Mouse (Mus musculus) forebrain, embryonic 10.5 days (tissue): ENCODE results near the gene Slc12a3. TPM values are rescaled to one million over a fixed set of nuclear protein-coding genes. Genes with fewer than 3 reads are reported as not detected.

Experiments
- DNase-seq: peaks from one replicate; pipeline ENCODE4 v3.0.0-alpha.2; 2017; ENCODE audit warnings: low spot score; ENCODE audit errors: extremely low spot score
- H3K27ac ChIP-seq: fragments of 300-500 bp; sonication (generic); 2 replicates; pipeline ENCODE4 v1.5.1; 2016; ENCODE audit warnings: mild to moderate bottlenecking
- H3K27me3 ChIP-seq: fragments of 300-500 bp; sonication (generic); 2 replicates; pipeline ENCODE4 v1.6.1; 2016; ENCODE audit warnings: mild to moderate bottlenecking; ENCODE audit not compliant: poor library complexity, severe bottlenecking
- H3K36me3 ChIP-seq: fragments of 300-500 bp; sonication (generic); replicated peaks from 2 replicates; pipeline ENCODE4 v1.6.1; 2016; ENCODE audit warnings: mild to moderate bottlenecking, moderate library complexity
- H3K4me1 ChIP-seq: fragments of 300-500 bp; sonication (generic); 2 replicates; pipeline ENCODE4 v1.6.1; 2016
- H3K4me3 ChIP-seq: fragments of 300-500 bp; sonication (generic); 2 replicates; pipeline ENCODE4 v1.5.1; 2016; ENCODE audit warnings: mild to moderate bottlenecking, moderate library complexity
- H3K9me3 ChIP-seq: fragments of 300-500 bp; sonication (generic); 2 replicates; pipeline ENCODE4 v1.6.1; 2016; ENCODE audit warnings: mild to moderate bottlenecking, moderate library complexity
- WGBS: fragments of 180-500 bp; shearing (Covaris S2); methylation state at CpG from one replicate; pipeline ENCODE4 v1.1.7; 2016; 5-methylcytosine and 5-hydroxymethylcytosine counted together
- polyA plus RNA-seq: library from polyadenylated mRNA; unstranded; fragments of >200 nt; fragmentation: Nextera tagmentation; extraction: Ambion mirVana; gene quantifications from 2 replicates; pipeline ENCODE4 v1.2.1, GENCODE M21; 2016

Slc12a3 gene
- not detected in 2 replicates for polyA plus RNA-seq

DNA sequence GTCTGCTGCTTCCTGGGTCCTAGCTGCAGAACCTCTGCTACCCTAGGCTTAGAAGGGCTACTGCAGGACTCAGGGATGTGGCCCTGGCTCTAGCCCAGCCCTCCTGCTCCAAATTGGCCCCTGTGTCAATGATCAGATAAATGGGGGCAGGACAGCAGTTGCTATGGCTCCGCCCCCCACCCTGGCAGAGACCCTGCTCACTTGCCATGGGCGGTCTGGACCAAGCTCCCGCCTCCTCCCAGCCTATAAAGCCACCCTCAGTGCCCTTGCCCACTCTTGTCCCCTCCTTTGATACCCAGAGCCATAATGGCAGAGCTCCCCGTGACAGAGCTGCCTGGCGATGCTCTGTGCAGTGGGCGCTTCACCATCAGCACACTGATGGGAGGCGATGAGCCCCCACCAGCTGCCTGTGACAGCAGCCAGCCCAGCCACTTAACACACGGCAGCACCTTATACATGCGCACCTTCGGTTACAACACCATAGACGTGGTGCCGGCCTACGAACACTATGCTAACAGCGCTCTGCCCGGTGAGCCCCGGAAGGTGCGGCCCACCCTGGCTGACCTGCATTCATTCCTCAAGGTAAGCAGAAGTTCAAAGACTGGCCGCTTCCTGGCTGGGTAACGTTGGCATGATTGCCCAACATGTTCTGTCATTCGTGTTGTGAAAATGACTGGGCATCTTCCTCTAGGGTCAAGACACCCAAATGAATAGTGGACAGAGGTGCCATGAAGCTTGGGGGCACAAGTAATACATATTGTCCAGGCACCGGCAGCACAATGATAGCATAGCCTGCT is at the start of gene Slc12a3:
Gene Slc12a3, plus strand, starts transcription at position 270 of the 797 bp plus-strand sequence.
- WGBS: 84% methylated on average over 21 of the region's 21 CpGs
- no peaks in the 10 kb centered on the region for H3K9me3 ChIP-seq

DNA sequence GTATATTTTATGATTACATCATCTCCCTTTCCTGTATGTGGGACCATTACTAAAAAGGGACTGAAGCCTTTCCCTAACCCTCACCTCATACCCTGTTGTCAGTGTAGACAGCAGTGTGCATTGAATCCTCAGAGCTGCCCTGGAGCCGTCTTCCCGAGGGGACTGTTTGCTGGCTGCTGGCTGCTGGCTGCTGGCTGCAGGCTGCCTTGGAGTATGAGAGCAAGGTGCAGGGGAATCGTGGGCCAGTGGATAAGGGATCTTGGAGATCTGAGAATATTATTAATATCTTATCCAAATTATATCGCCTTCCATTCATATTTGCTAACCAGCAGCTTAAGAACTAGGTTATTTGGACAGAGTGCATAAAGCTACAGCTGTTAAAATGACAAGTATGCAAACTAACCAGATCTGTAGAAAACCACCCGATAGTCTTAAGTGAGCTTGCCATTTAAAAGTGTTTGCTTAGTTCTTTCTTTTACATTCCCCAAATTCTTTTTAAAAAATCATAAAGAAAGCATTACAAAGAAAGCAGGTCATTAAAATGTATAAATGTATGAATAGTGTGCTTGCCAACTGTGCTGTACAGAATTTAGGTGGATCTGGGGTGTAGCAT is 48.9 kb upstream of the Slc12a3 start:
- H3K9me3 ChIP-seq: no peaks in the 10 kb centered on the region
- H3K36me3 ChIP-seq: no peaks in the 10 kb centered on the region
- H3K27ac ChIP-seq: no peak overlapping the region
- H3K4me1 ChIP-seq: 0 out of 2 replicates have a peak, but pooled peaks cover 6% of the 10 kb centered on the region
- H3K4me3 ChIP-seq: no peak overlapping the region
- DNase-seq: no peak
- WGBS: 87% methylated on average over 5 of the region's 5 CpGs
- H3K27me3 ChIP-seq: no peaks in the 10 kb centered on the region

More for the DNA sequence above, at the start of gene Slc12a3:
- no peak for DNase-seq
- no peaks in the 10 kb centered on the region for H3K27me3 ChIP-seq
- no peak within 1 kb of the TSS for H3K4me3 ChIP-seq
- no peak within 1 kb of the TSS for H3K27ac ChIP-seq
- no peaks in the 10 kb centered on the region for H3K36me3 ChIP-seq
- peaks cover 8% of the 10 kb centered on the region; the same call in 1 of the 2 replicates for H3K4me1 ChIP-seq

DNA sequence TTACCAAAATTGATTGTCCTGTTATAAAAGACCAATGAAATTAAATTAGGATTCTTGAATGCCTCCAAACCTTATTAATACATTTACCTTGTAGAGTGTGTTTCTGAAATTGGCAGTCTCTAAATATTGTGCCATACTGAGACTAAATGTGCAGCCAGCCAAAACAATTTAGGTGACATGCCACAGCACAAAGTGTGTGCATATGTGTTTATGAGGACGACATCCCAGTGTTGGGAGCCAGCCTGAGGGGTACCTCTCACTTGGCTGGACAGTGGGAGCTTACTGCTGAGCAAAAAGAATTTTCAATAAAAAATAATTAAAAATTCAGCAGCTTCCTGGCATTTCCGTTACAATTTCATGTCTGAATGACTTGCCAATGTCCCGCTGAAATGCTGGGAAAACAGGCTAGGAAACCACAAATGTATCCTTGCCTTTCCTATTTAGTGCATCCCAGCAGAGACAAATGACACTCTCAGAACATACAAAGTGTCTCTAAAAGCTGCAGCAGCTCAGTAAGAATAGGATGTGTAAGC is 46.5 kb upstream of the Slc12a3 start:
- Histone ChIP-seq H3K36me3 (0 out of 2 replicates have a peak, but pooled peaks cover under 1% of the 10 kb centered on the region), H3K4me1 (0 out of 2 replicates have a peak, but pooled peaks cover 6% of the 10 kb centered on the region), H3K27me3 (no peaks in the 10 kb centered on the region), H3K4me3 (no peak overlapping the region), H3K27ac (no peak overlapping the region), H3K9me3 (no peaks in the 10 kb centered on the region)
- no peak for DNase-seq
- WGBS: 89% methylated on average over 3 of the region's 3 CpGs

GRCm38 (mm10) chr8:94284204-94284603 is 44.8 kb upstream of the Slc12a3 start:
- Histone ChIP-seq H3K27me3 (no peaks in the 10 kb centered on the region), H3K9me3 (no peaks in the 10 kb centered on the region), H3K36me3 (0 out of 2 replicates have a peak, but pooled peaks cover 2% of the 10 kb centered on the region), H3K4me1 (0 out of 2 replicates have a peak, but pooled peaks cover 6% of the 10 kb centered on the region), H3K4me3 (no peak overlapping the region), H3K27ac (no peak overlapping the region)
- no peak for DNase-seq
- WGBS: 92% methylated on average over 7 of the region's 7 CpGs

- no peak for DNase-seq
- no peak overlapping the region for H3K4me3 ChIP-seq
- no peak overlapping the region for H3K27ac ChIP-seq
- no peaks in the 10 kb centered on the region for H3K9me3 ChIP-seq
- 91% methylated on average over 5 of the region's 5 CpGs for WGBS
- no peaks in the 10 kb centered on the region for H3K27me3 ChIP-seq
- H3K4me1 ChIP-seq: 0 out of 2 replicates have a peak, but pooled peaks cover 4% of the 10 kb centered on the region
- peaks cover 28% of the 10 kb centered on the region for H3K36me3 ChIP-seq
Measured at GRCm38 (mm10) chr8:94290606-94291005, 38.4 kb upstream of the Slc12a3 start.

- Histone ChIP-seq H3K27ac (no peak overlapping the region), H3K4me1 (peaks cover 16% of the 10 kb centered on the region), H3K9me3 (no peaks in the 10 kb centered on the region), H3K4me3 (no peak overlapping the region), H3K27me3 (no peaks in the 10 kb centered on the region), H3K36me3 (peaks cover 34% of the 10 kb centered on the region)
- DNase-seq: no peak
- 90% methylated on average over 6 of the region's 6 CpGs for WGBS
Measured at GRCm38 (mm10) chr8:94292072-94292471, 36.9 kb upstream of the Slc12a3 start.

- Histone ChIP-seq H3K4me1 (peaks cover 18% of the 10 kb centered on the region), H3K27me3 (no peaks in the 10 kb centered on the region), H3K27ac (no peak overlapping the region), H3K9me3 (no peaks in the 10 kb centered on the region), H3K4me3 (no peak overlapping the region), H3K36me3 (peaks cover 33% of the 10 kb centered on the region)
- 94% methylated on average over 8 of the region's 8 CpGs for WGBS
- no peak for DNase-seq
Measured at GRCm38 (mm10) chr8:94292626-94293025, 36.4 kb upstream of the Slc12a3 start.

- 86% methylated on average over 6 of the region's 6 CpGs for WGBS
- no peak for DNase-seq
- H3K27me3 ChIP-seq: no peaks in the 10 kb centered on the region
- no peak overlapping the region for H3K27ac ChIP-seq
- peaks cover 18% of the 10 kb centered on the region for H3K4me1 ChIP-seq
- H3K9me3 ChIP-seq: no peaks in the 10 kb centered on the region
- H3K36me3 ChIP-seq: peaks cover 34% of the 10 kb centered on the region
- H3K4me3 ChIP-seq: no peak overlapping the region
Measured at GRCm38 (mm10) chr8:94295687-94296086, 33.3 kb upstream of the Slc12a3 start.

GRCm38 (mm10) chr8:94296312-94296991 is 32.5 kb upstream of the Slc12a3 start:
- peaks cover 18% of the 10 kb centered on the region for H3K4me1 ChIP-seq
- H3K27ac ChIP-seq: no peak overlapping the region
- no peaks in the 10 kb centered on the region for H3K9me3 ChIP-seq
- no peak for DNase-seq
- peaks cover 42% of the 10 kb centered on the region for H3K36me3 ChIP-seq
- no peaks in the 10 kb centered on the region for H3K27me3 ChIP-seq
- no peak overlapping the region for H3K4me3 ChIP-seq
- 77% methylated on average over 9 of the region's 9 CpGs for whole genome bisulfite sequencing

DNA sequence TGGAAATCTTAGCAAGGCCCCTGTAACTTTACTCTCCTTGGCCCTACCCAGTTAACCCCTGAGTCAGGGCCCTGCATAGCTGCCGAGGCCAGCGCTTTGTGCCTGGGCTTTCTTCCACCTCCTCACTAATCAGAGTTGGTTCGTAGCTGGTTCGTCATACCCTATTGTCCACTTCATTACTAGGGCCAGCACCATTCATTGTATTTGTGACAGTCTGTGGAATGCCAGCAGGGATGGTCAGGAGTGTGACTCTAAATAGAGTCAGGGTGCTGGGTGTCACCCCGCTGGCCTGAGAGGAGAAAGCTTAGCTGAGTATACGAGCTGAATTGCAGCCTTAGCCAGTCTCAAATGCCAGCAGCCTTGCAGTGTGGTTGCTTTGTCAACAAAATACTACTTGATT is 31.9 kb upstream of the Slc12a3 start:
- Histone ChIP-seq H3K36me3 (peaks cover 48% of the 10 kb centered on the region), H3K27me3 (no peaks in the 10 kb centered on the region), H3K4me1 (peaks cover 18% of the 10 kb centered on the region), H3K9me3 (no peaks in the 10 kb centered on the region), H3K4me3 (no peak overlapping the region), H3K27ac (no peak overlapping the region)
- WGBS: 56% methylated on average over 6 of the region's 6 CpGs
- DNase-seq: no peak

DNA sequence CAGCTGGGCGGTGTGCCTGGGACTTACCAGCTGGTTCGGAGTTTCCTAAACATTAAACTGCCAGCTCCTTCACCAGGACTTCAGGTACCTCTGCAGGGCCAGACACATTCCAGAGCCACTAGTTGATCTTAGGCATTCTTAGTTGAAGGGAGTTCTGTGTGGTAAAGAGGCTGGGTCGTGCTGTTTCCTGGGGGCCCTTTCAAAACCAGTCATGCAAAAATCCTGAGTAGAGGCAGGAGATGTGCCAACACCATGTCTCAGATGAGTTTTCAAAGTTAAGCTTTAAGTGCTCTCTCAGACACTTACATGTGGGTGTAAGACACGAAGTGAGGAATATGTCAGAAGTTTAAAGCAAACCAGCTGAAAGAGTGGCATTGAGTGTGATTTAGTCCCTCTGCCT is 28.2 kb upstream of the Slc12a3 start:
- DNase-seq: no peak
- 69% methylated on average over 4 of the region's 4 CpGs for WGBS
- Histone ChIP-seq H3K4me1 (peaks cover 14% of the 10 kb centered on the region), H3K27me3 (no peaks in the 10 kb centered on the region), H3K36me3 (peaks cover 58% of the 10 kb centered on the region), H3K9me3 (no peaks in the 10 kb centered on the region), H3K27ac (no peak overlapping the region), H3K4me3 (no peak overlapping the region)

DNA sequence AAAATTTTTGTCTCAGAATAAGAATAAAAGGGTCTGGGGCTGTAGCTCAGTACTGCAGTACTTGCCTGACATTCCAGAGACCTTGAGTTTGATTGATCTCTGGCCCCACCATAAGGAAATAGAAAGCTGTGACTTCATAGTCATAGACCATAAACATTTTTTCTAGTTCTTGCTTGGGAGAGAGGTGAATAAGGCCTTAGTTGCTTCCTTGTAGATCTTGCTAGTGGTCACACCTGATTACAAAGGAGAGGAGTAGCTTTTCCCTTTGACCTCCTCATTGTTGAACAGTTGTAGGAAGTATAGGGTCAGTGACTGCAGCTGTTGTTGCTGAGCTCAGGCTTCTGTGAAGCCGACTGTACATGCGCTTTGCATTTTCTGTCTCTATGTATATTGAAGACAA is 24.6 kb upstream of the Slc12a3 start:
- H3K36me3 ChIP-seq: peaks cover 87% of the 10 kb centered on the region
- no peak overlapping the region for H3K27ac ChIP-seq
- H3K4me1 ChIP-seq: no peaks in the 10 kb centered on the region
- no peak overlapping the region for H3K4me3 ChIP-seq
- no peaks in the 10 kb centered on the region for H3K27me3 ChIP-seq
- DNase-seq: no peak
- no peaks in the 10 kb centered on the region for H3K9me3 ChIP-seq
- 95% methylated on average over 2 of the region's 2 CpGs for WGBS
